ENCODE assay signal across 8 mouse cellular contexts in the genomic region with DNA sequence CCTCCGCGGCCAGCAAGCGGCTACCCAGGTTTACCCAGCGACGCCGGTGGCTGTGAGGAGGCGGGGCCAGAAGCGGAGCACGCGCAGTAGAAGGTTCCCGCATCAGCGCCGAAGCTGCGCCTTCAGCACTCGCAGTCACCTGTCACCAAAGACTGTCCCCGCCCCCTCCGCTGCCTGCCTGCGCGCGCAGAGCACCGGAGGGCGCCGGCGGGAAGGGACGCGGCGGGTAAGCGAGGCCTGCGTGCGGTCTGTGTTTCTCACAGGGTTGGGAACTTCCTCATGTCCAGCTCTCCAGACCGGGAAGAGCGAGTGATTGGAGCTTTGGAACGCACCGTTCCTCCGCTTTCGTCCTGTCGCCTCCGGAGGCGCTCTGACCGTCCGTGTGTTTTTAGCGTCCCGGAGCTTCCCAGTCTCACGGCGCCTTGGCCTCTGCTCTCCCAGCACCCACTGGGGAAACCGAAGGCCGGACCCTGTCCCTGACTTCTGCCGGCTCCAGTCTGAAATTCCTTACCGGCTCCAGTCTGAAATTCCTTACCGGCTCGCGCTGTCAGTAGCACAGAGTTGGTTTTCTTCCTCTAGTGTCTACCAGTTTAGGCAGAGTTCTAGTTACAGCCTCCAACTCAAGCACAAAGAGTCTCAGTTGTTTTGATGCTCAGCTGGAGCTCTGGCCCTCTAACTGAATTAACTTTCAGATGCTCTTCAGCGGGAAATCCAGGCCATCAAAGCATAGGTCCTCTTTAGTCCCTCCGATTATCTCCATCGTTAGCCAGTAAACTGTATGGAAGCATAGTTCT. TPM values are rescaled to one million over a fixed set of nuclear protein-coding genes. Genes with fewer than 3 reads are reported as not detected.
DNase-seq lines count a peak whose midpoint lies in the region; ATAC-seq lines count a peak whose summit lies in the region.

A gene (plus strand): TSS at position 125 of the 794 bp plus-strand sequence.

- WGBS in hindbrain, embryonic 16.5 days = under 1% methylated on average over 52 of the region's 55 CpGs
- under 1% methylated on average over 55 of the region's 55 CpGs for WGBS in macrophage (ENCODE audit: missing documents)

- no peaks in the 10 kb centered on the region for H3K36me3 ChIP-seq in hindbrain, embryonic 16.5 days (ENCODE audit: control insufficient read depth, insufficient read depth, low read length)
- no peaks in the 10 kb centered on the region for H3K36me3 ChIP-seq in macrophage (ENCODE audit: inconsistent target)

- H3K9me3 ChIP-seq in hindbrain, embryonic 16.5 days (ENCODE audit: control insufficient read depth, low read length) = no peaks in the 10 kb centered on the region

- H3K27ac ChIP-seq in hindbrain, embryonic 16.5 days (ENCODE audit: low read depth, low read length) = peak within 1 kb of the TSS; percentile 89
- H3K27ac ChIP-seq in macrophage = peak within 1 kb of the TSS; percentile 76

- peak within 1 kb of the TSS; percentile 78 for H3K4me3 ChIP-seq in hindbrain, embryonic 16.5 days (ENCODE audit: low read length)
- H3K4me3 ChIP-seq in macrophage (ENCODE audit: inconsistent target) = peak within 1 kb of the TSS; percentile 70

- H3K79me2 ChIP-seq in macrophage (ENCODE audit: inconsistent target) = no peaks in the 10 kb centered on the region

- peak within 1 kb of the TSS; percentile 77 for H3K4me2 ChIP-seq in hindbrain, embryonic 16.5 days (ENCODE audit: low read length)

- H3K27me3 ChIP-seq in hindbrain, embryonic 16.5 days (replicated peaks; ENCODE audit: control insufficient read depth, insufficient read depth, low read length) = no peaks in the 10 kb centered on the region

- peak; percentile 99 for ATAC-seq in hindbrain, embryonic 16.5 days

- H3K4me1 ChIP-seq in hindbrain, embryonic 16.5 days (ENCODE audit: control insufficient read depth, insufficient read depth, low read depth, low read length) = peaks cover 10% of the 10 kb centered on the region

- peak within 1 kb of the TSS; percentile 83 for H3K9ac ChIP-seq in hindbrain, embryonic 16.5 days (ENCODE audit: low read depth, low read length)

- DNase-seq in WW6 (ENCODE audit: low read depth, low spot score) = peak; percentile 83
- peak; percentile 86 to 93 for DNase-seq in cerebellum, postnatal 4 days (ENCODE audit: low spot score in 2 of 2)
- DNase-seq in gastrocnemius, adult 18-20 months (ENCODE audit: low spot score) = peak; percentile 94
- peak; percentile 95 to 96 for DNase-seq in left cerebral cortex, adult 18-20 months (ENCODE audit: low spot score in 2 of 2)
- DNase-seq in right cerebral cortex, adult 18-20 months = peak; percentile 96
- peak; percentile 78 for DNase-seq in urinary bladder, postnatal 10 days (ENCODE audit: low spot score)

RNA-seq across cellular contexts. Expression of the gene that starts here (rescaled TPM):
- total RNA-seq in gastrocnemius, adult 18-20 months (2021) = 10 to 100 TPM; 19.0 to 20.8 TPM
- polyA plus RNA-seq in hindbrain, embryonic 16.5 days (2015; fragmentation: Nextera tagmentation; extraction: Ambion mirVana) = 12.9 and 13.0 TPM in 2 replicates
- 10 to 100 TPM; 18.4 to 19.2 TPM for total RNA-seq in left cerebral cortex, adult 18-20 months (2021)
- total RNA-seq in macrophage (2018; cell fraction: chromatin; rRNA removed) = 10 to 100 TPM in 12 of 26 experiments, 1 to 10 TPM in 13, under 1 TPM in 1; 0.29 to 14.4 (median 8.0) TPM
- 1 to 10 TPM; 3.8 to 9.4 (median 7.4) TPM for total RNA-seq in macrophage (2018; cell fraction: cytosol; rRNA removed)
- total RNA-seq in macrophage (2018; cell fraction: nucleus; rRNA removed) = 10 to 100 TPM in 3 of 26 experiments, 1 to 10 TPM in 23; 1.4 to 13.1 (median 7.5) TPM
- polyA plus RNA-seq in macrophage (2018) = 4.3 to 8.7 TPM (median 6.4 TPM) in 3 replicates

Comparison
In these comparisons a context has a peak if more than half of its experiments do, and no peak if none do; other contexts are left out.
1. Peak in every context shown above with its lines: DNase-seq, ATAC-seq, H3K4me3 ChIP-seq and H3K27ac ChIP-seq.